In genomic region chr7:28982274-28983013, GRCm38 (mm10) we compare ENCODE assay signal across 8 mouse cellular contexts. TPM values are rescaled to one million over a fixed set of nuclear protein-coding genes. Genes with fewer than 3 reads are reported as not detected.
A peak's percentile ranks its signal among the peaks of the same experiment; 100 is the strongest.
DNase-seq lines count a peak whose midpoint lies in the region; ATAC-seq lines count a peak whose summit lies in the region.

No protein-coding gene starts in this region.

- H3K27me3 ChIP-seq in embryonic facial prominence, embryonic 11.5 days (ENCODE audit: control insufficient read depth, insufficient read depth, low read length): no peaks in the 10 kb centered on the region
- H3K27me3 ChIP-seq in hindbrain, embryonic 10.5 days (ENCODE audit: insufficient read depth, poor library complexity, severe bottlenecking): no peaks in the 10 kb centered on the region
- no peaks in the 10 kb centered on the region for H3K27me3 ChIP-seq in liver, embryonic 15.5 days
- no peaks in the 10 kb centered on the region for H3K27me3 ChIP-seq in neural tube, embryonic 12.5 days (replicated peaks)

- peak overlapping the region; percentile 38; the same call in 1 of the 2 replicates for H3K27ac ChIP-seq in embryonic facial prominence, embryonic 11.5 days (replicated peaks; ENCODE audit: low read depth, low read length)
- H3K27ac ChIP-seq in hindbrain, embryonic 10.5 days: peak overlapping the region; percentile 85
- H3K27ac ChIP-seq in liver, embryonic 15.5 days (replicated peaks): peak overlapping the region; percentile 89
- H3K27ac ChIP-seq in neural tube, embryonic 12.5 days: no peak overlapping the region

- H3K9ac ChIP-seq in embryonic facial prominence, embryonic 11.5 days (replicated peaks; ENCODE audit: low read length): peak overlapping the region; percentile 79
- H3K9ac ChIP-seq in liver, embryonic 15.5 days: peak overlapping the region; percentile 73
- H3K9ac ChIP-seq in neural tube, embryonic 12.5 days: peak overlapping the region; percentile 56; the same call in 1 of the 2 replicates

- H3K4me1 ChIP-seq in embryonic facial prominence, embryonic 11.5 days (ENCODE audit: control insufficient read depth, insufficient read depth, low read length): no peaks in the 10 kb centered on the region; the same call in 1 of the 2 replicates
- peaks cover 26% of the 10 kb centered on the region for H3K4me1 ChIP-seq in hindbrain, embryonic 10.5 days (replicated peaks)
- H3K4me1 ChIP-seq in liver, embryonic 15.5 days (replicated peaks): peaks cover 38% of the 10 kb centered on the region
- H3K4me1 ChIP-seq in neural tube, embryonic 12.5 days: peaks cover 16% of the 10 kb centered on the region

- H3K36me3 ChIP-seq in embryonic facial prominence, embryonic 11.5 days (replicated peaks; ENCODE audit: control insufficient read depth, insufficient read depth, low read depth, low read length): no peaks in the 10 kb centered on the region; the same call in 1 of the 2 replicates
- peaks cover 27% of the 10 kb centered on the region for H3K36me3 ChIP-seq in hindbrain, embryonic 10.5 days
- peaks cover 29% of the 10 kb centered on the region for H3K36me3 ChIP-seq in liver, embryonic 15.5 days (replicated peaks)
- peaks cover 20% of the 10 kb centered on the region for H3K36me3 ChIP-seq in neural tube, embryonic 12.5 days

- WGBS in embryonic facial prominence, embryonic 11.5 days: 13% methylated on average over 19 of the region's 19 CpGs
- 15% methylated on average over 19 of the region's 19 CpGs for WGBS in hindbrain, embryonic 10.5 days
- 8% methylated on average over 19 of the region's 19 CpGs for WGBS in liver, embryonic 15.5 days (ENCODE audit: insufficient replicate concordance)
- WGBS in neural tube, embryonic 12.5 days: 17% methylated on average over 19 of the region's 19 CpGs

- H3K4me3 ChIP-seq in embryonic facial prominence, embryonic 11.5 days (ENCODE audit: low read depth, low read length): peak overlapping the region; percentile 53
- peak overlapping the region; percentile 70 for H3K4me3 ChIP-seq in hindbrain, embryonic 10.5 days
- H3K4me3 ChIP-seq in liver, embryonic 15.5 days (replicated peaks): peak overlapping the region; percentile 78
- peak overlapping the region; percentile 36 for H3K4me3 ChIP-seq in neural tube, embryonic 12.5 days

- no peaks in the 10 kb centered on the region for H3K9me3 ChIP-seq in embryonic facial prominence, embryonic 11.5 days (replicated peaks; ENCODE audit: control insufficient read depth, low read length)
- no peaks in the 10 kb centered on the region for H3K9me3 ChIP-seq in hindbrain, embryonic 10.5 days
- no peaks in the 10 kb centered on the region for H3K9me3 ChIP-seq in liver, embryonic 15.5 days (replicated peaks)
- no peaks in the 10 kb centered on the region for H3K9me3 ChIP-seq in neural tube, embryonic 12.5 days

- H3K4me2 ChIP-seq in embryonic facial prominence, embryonic 11.5 days (ENCODE audit: low read depth, low read length): peak overlapping the region; percentile 74
- H3K4me2 ChIP-seq in liver, embryonic 15.5 days: peak overlapping the region; percentile 89
- peak overlapping the region; percentile 83 for H3K4me2 ChIP-seq in neural tube, embryonic 12.5 days (replicated peaks)

- ATAC-seq in embryonic facial prominence, embryonic 11.5 days (replicated peaks; ENCODE audit: insufficient number of reproducible peaks, low FRiP score, low TSS enrichment, low read depth): peak; percentile 42
- peak; percentile 40 for ATAC-seq in liver, embryonic 15.5 days (ENCODE audit: insufficient read depth)
- ATAC-seq in neural tube, embryonic 12.5 days (ENCODE audit: low FRiP score, low read depth): peak; percentile 65

- DNase-seq in heart, adult 11 months: peak; percentile 96
- DNase-seq in heart, adult 8-10 months (ENCODE audit: low spot score): no peak
- no peak for DNase-seq in embryonic facial prominence, embryonic 11.5 days (ENCODE audit: low spot score)
- no peak for DNase-seq in hindbrain, embryonic 10.5 days (ENCODE audit: low spot score)
- DNase-seq in layer of hippocampus, adult 11-12 months (ENCODE audit: low spot score): no peak
- DNase-seq in left cerebral cortex, adult 18-20 months (ENCODE audit: low spot score in 2 of 2): no peak

RNA-seq across cellular contexts. Expression of gene Map4k1, which starts 0.6 kb away (rescaled TPM):
- total RNA-seq in heart, adult 8-10 months (2022): 1 to 10 TPM in 1 of 4 experiments, under 1 TPM in 3; 0.50 to 1.1 (median 0.74) TPM
- 6.4 and 8.1 TPM in 2 replicates for polyA plus RNA-seq in embryonic facial prominence, embryonic 11.5 days (2014; fragmentation: Nextera tagmentation; extraction: Ambion mirVana)
- polyA plus RNA-seq in hindbrain, embryonic 10.5 days (2016; fragmentation: Nextera tagmentation; extraction: Ambion mirVana): 8.8 and 9.0 TPM in 2 replicates
- 21.6 and 26.3 TPM in 2 replicates for polyA plus RNA-seq in liver, embryonic 15.5 days (2015; fragmentation: Nextera tagmentation; extraction: Ambion mirVana)
- polyA plus RNA-seq in neural tube, embryonic 12.5 days (2016; fragmentation: Nextera tagmentation; extraction: Ambion mirVana): 5.5 and 6.2 TPM in 2 replicates
- 1 to 10 TPM; 1.0 to 1.7 TPM for total RNA-seq in left cerebral cortex, adult 18-20 months (2021)

RNA-seq across cellular contexts. Expression of gene Eif3k, which starts 0.8 kb away (rescaled TPM):
- total RNA-seq in heart, adult 8-10 months (2022): 100 to 1,000 TPM; 152 to 167 (median 158) TPM
- 439 and 446 TPM in 2 replicates for polyA plus RNA-seq in embryonic facial prominence, embryonic 11.5 days (2014; fragmentation: Nextera tagmentation; extraction: Ambion mirVana)
- polyA plus RNA-seq in hindbrain, embryonic 10.5 days (2016; fragmentation: Nextera tagmentation; extraction: Ambion mirVana): 426 and 432 TPM in 2 replicates
- 209 and 222 TPM in 2 replicates for polyA plus RNA-seq in liver, embryonic 15.5 days (2015; fragmentation: Nextera tagmentation; extraction: Ambion mirVana)
- polyA plus RNA-seq in neural tube, embryonic 12.5 days (2016; fragmentation: Nextera tagmentation; extraction: Ambion mirVana): 327 and 336 TPM in 2 replicates
- 100 to 1,000 TPM; 196 to 199 TPM for total RNA-seq in left cerebral cortex, adult 18-20 months (2021)

RNA-seq across cellular contexts. Expression of gene Actn4, which starts 20.3 kb away (rescaled TPM):
- 10 to 100 TPM; 57.8 to 82.0 (median 75.8) TPM for total RNA-seq in heart, adult 8-10 months (2022)
- 190 and 201 TPM in 2 replicates for polyA plus RNA-seq in embryonic facial prominence, embryonic 11.5 days (2014; fragmentation: Nextera tagmentation; extraction: Ambion mirVana)
- 216 and 245 TPM in 2 replicates for polyA plus RNA-seq in hindbrain, embryonic 10.5 days (2016; fragmentation: Nextera tagmentation; extraction: Ambion mirVana)
- 126 and 147 TPM in 2 replicates for polyA plus RNA-seq in liver, embryonic 15.5 days (2015; fragmentation: Nextera tagmentation; extraction: Ambion mirVana)
- 186 and 192 TPM in 2 replicates for polyA plus RNA-seq in neural tube, embryonic 12.5 days (2016; fragmentation: Nextera tagmentation; extraction: Ambion mirVana)
- 100 to 1,000 TPM; 192 TPM for total RNA-seq in left cerebral cortex, adult 18-20 months (2021)
